Mouse (Mus musculus) limb, embryonic 12.5 days (tissue): ENCODE measurements around the gene Onecut1. TPM values are rescaled to one million over a fixed set of nuclear protein-coding genes. Genes with fewer than 3 reads are reported as not detected.
A peak's percentile ranks its signal among the peaks of the same experiment; 100 is the strongest.

Source experiments
- ATAC-seq: fragments of 200-750 bp; cut with Nextera tagmentation; 2 replicates; pipeline ENCODE4 v1.8.0; 2017; ENCODE audit warnings: low read depth, moderate TSS enrichment; ENCODE audit not compliant: insufficient number of reproducible peaks, insufficient read depth, low FRiP score, low TSS enrichment
- H3K27ac ChIP-seq: fragments of 300-500 bp; sonication (generic); 2 replicates; pipeline ENCODE4 v1.5.1; 2016; ENCODE audit warnings: mild to moderate bottlenecking, moderate library complexity
- H3K27me3 ChIP-seq: fragments of 300-500 bp; sonication (generic); 2 replicates; pipeline ENCODE4 v1.6.1; 2016; ENCODE audit warnings: mild to moderate bottlenecking, moderate library complexity
- H3K36me3 ChIP-seq: fragments of 300-500 bp; sonication (generic); 2 replicates; pipeline ENCODE4 v1.6.1; 2016; ENCODE audit warnings: mild to moderate bottlenecking, moderate library complexity
- H3K4me1 ChIP-seq: fragments of 300-500 bp; sonication (generic); replicated peaks from 2 replicates; pipeline ENCODE4 v1.6.1; 2016
- H3K4me2 ChIP-seq: fragments of 300-500 bp; sonication (generic); 2 replicates; pipeline ENCODE4 v1.6.1; 2016; ENCODE audit warnings: mild to moderate bottlenecking, moderate library complexity
- H3K4me3 ChIP-seq: fragments of 300-500 bp; sonication (generic); replicated peaks from 2 replicates; pipeline ENCODE4 v1.5.1; 2016; ENCODE audit warnings: mild to moderate bottlenecking
- H3K9ac ChIP-seq: fragments of 300-500 bp; sonication (generic); replicated peaks from 2 replicates; pipeline ENCODE4 v1.6.1; 2016; ENCODE audit warnings: mild to moderate bottlenecking, moderate library complexity
- H3K9me3 ChIP-seq: fragments of 300-500 bp; sonication (generic); 2 replicates; pipeline ENCODE4 v1.6.1; 2016; ENCODE audit warnings: mild to moderate bottlenecking, moderate library complexity
- WGBS: fragments of 180-500 bp; shearing (Covaris S2); methylation state at CpG from one replicate; pipeline ENCODE4 v1.1.7; 2016; 5-methylcytosine and 5-hydroxymethylcytosine counted together
- polyA plus RNA-seq: library from polyadenylated mRNA; unstranded; fragments of >200 nt; fragmentation: Nextera tagmentation; extraction: Ambion mirVana; gene quantifications from 2 replicates; pipeline ENCODE4 v1.2.1, GENCODE M21; 2016

Gene Onecut1
- polyA plus RNA-seq: 0.06 TPM in 1 of 2 replicates, not detected in the other

GRCm38 (mm10) chr9:74861561-74861980 is at the start of gene Onecut1:
Onecut1 (plus strand) TSS chr9:74861921.
- peak; percentile 28; the same call in 1 of the 2 replicates for ATAC-seq
- Histone ChIP-seq H3K9me3 (no peaks in the 10 kb centered on the region; the same call in 1 of the 2 replicates), H3K9ac (peak within 1 kb of the TSS; percentile 47), H3K27me3 (peaks cover 97% of the 10 kb centered on the region), H3K36me3 (no peaks in the 10 kb centered on the region), H3K4me2 (peak within 1 kb of the TSS; percentile 87), H3K4me3 (peak within 1 kb of the TSS; percentile 48), H3K27ac (no peak within 1 kb of the TSS), H3K4me1 (peaks cover 14% of the 10 kb centered on the region)
- WGBS: under 1% methylated on average over 44 of the region's 45 CpGs

- peaks cover 9% of the 10 kb centered on the region for H3K27me3 ChIP-seq
- no peak for ATAC-seq
- 36% methylated on average over 19 of the region's 19 CpGs for WGBS
Measured at GRCm38 (mm10) chr9:74819736-74820511, 41.8 kb upstream of the Onecut1 start.

DNA sequence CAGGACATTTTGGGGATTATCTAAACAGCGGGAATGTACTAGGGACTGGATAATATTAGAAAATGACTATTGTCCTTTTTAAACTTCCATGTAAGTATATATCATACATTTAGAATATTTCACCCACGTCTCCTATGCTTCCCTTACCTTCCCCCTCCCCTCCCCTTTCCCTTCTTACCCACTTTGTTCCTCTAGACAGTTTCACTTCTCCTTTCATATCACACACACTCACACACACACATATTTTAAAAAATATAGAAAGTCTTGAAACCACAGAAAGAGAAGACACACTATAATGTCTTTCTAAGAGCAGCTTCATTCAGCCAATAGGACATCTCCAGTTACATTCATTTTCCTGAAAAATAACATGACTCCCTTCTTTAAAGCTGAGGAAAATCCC is 36.6 kb upstream of the Onecut1 start:
- H3K4me3 ChIP-seq: no peak overlapping the region
- WGBS: 72% methylated on average over 2 of the region's 2 CpGs
- H3K27me3 ChIP-seq: peaks cover 2% of the 10 kb centered on the region
- no peak overlapping the region for H3K4me2 ChIP-seq
- no peak for ATAC-seq
- no peaks in the 10 kb centered on the region for H3K36me3 ChIP-seq
- H3K9me3 ChIP-seq: no peaks in the 10 kb centered on the region
- no peak overlapping the region for H3K27ac ChIP-seq
- no peak overlapping the region for H3K9ac ChIP-seq
- H3K4me1 ChIP-seq: peaks cover 2% of the 10 kb centered on the region; the same call in 1 of the 2 replicates

More at GRCm38 (mm10) chr9:74819736-74820511, 41.8 kb upstream of the Onecut1 start:
- Histone ChIP-seq H3K4me1 (peaks cover 5% of the 10 kb centered on the region; the same call in 1 of the 2 replicates), H3K36me3 (no peaks in the 10 kb centered on the region), H3K27ac (no peak overlapping the region), H3K4me2 (no peak overlapping the region), H3K9me3 (no peaks in the 10 kb centered on the region), H3K9ac (no peak overlapping the region), H3K4me3 (no peak overlapping the region)

- Histone ChIP-seq H3K4me1 (no peaks in the 10 kb centered on the region), H3K9ac (no peak overlapping the region), H3K4me3 (no peak overlapping the region), H3K36me3 (no peaks in the 10 kb centered on the region), H3K4me2 (no peak overlapping the region), H3K27ac (no peak overlapping the region), H3K9me3 (no peaks in the 10 kb centered on the region), H3K27me3 (no peaks in the 10 kb centered on the region)
- WGBS: 63% methylated on average over 3 of the region's 3 CpGs
- ATAC-seq: no peak
Measured at GRCm38 (mm10) chr9:74829206-74829605, 32.5 kb upstream of the Onecut1 start.

DNA sequence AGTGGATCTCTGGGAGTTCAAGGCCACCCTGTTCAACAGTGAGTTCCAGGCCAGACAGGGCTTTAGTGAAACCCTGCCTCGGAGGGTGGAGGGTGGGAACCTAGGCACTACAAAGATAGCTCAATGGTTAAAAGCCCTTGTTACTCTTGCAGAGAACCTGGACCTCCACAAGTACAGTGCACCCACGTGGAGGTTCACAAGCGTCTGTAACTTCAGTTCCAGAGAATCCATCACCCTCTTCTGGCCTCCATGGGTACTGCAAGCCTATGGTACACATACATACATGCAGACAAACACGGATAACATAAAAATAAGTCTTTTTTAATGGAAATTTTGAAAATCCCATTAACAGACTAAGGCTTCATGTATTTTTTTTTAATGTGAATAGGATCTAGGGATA is 18.8 kb upstream of the Onecut1 start:
- no peak for ATAC-seq
- peaks cover 35% of the 10 kb centered on the region for H3K27me3 ChIP-seq
- no peak overlapping the region for H3K9ac ChIP-seq
- no peak overlapping the region for H3K27ac ChIP-seq
- H3K4me2 ChIP-seq: no peak overlapping the region
- H3K36me3 ChIP-seq: no peaks in the 10 kb centered on the region
- no peak overlapping the region for H3K4me3 ChIP-seq
- 85% methylated on average over 4 of the region's 4 CpGs for WGBS
- 0 out of 2 replicates have a peak, but pooled peaks cover 2% of the 10 kb centered on the region for H3K4me1 ChIP-seq
- H3K9me3 ChIP-seq: peaks cover 8% of the 10 kb centered on the region; the same call in 1 of the 2 replicates

DNA sequence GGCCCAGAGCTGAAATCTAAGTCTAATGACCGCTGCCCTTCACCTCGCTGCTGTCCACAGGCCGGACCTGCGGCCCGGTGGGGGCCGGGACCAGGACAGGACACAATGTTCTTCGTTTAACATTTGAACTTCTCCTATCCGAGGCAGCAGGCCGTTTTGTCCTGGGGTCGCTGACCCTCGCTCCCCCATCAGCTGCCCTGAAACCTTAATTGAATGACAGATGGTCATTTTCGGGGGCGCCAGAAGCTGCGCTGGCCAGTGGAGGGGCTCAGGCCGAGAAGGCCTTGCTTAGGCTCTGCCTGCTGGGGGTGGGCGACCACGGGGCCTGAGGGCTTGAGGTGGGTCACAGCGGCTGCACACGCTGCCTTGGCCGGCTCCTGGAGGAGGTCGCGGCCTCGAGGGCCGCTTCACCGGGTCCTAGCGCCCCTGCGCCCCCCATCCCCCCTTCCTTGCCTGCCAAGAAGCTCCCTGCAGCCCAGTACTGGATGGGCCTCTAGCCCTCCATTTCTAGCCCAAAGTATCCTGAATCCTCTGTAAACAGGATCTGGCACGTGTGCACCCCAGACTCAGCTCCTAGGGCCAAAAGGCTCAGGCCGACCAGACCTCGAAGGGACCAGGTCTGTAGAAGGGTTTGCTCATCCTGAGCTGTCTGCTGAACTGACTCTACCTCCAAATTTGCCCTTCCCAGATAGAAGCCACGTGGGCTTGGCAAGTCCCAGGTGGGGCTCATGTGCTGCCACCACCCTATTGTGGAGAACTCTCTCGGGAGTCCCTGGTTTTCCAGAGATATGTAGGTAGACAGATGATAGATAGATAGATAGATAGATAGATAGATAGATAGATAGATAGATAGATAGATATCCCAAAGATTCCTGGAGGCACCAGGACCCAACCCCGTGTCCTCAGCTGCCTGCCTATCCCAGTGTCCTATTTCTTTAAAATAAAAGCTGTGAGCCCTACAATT is 14.6 kb upstream of the Onecut1 start:
- Histone ChIP-seq H3K4me1 (peaks cover 16% of the 10 kb centered on the region; the same call in 1 of the 2 replicates), H3K4me3 (no peak overlapping the region), H3K36me3 (no peaks in the 10 kb centered on the region), H3K9ac (no peak overlapping the region), H3K9me3 (peaks cover 8% of the 10 kb centered on the region; the same call in 1 of the 2 replicates), H3K27ac (no peak overlapping the region), H3K4me2 (no peak overlapping the region), H3K27me3 (peaks cover 76% of the 10 kb centered on the region)
- 1% methylated on average over 30 of the region's 33 CpGs for WGBS
- no peak for ATAC-seq

DNA sequence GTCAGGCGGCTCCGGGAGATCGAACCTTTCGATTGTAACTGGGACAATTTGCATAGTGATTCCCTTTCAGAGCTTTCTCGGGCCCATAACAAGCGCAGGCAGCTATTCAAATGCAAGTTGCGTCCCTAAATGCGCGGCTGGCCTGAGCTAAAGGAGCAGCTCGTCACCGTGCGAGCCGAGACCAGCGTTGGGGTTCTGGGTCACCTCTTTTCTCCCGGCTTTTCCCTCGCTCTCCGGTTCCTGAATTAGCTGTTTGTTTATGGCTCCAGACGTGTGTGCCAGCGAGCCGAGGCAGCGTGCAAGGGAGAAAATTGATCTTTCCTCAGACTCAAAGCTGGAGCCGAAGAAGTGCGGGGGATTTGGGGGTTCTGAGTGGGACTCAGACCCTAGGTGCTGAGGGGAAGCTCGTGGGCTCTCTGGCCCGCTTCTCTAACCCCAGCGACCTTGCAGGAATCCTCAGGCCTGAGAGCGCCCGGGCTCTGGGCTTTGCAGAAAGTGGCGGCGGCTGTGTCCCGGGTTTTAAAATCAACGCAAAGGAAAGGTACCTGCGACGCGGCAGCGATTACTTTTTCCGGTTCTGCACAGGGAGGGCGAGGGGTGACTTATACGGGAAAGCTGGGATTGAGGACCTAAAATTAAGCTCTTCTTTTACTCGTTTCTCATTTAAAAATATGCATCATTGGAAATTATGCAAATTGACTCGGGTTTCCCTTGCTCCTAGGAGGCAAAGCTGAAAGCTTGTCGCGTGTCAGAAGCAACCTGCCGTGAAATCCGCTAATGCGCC is 13.1 kb upstream of the Onecut1 start:
- Histone ChIP-seq H3K9ac (no peak overlapping the region), H3K4me2 (peak overlapping the region; percentile 56)

GRCm38 (mm10) chr9:74849195-74849978 is 12.3 kb upstream of the Onecut1 start:
- Histone ChIP-seq H3K27ac (no peak overlapping the region), H3K9me3 (no peaks in the 10 kb centered on the region), H3K9ac (no peak overlapping the region), H3K27me3 (peaks cover 91% of the 10 kb centered on the region), H3K4me3 (peak overlapping the region; percentile 35), H3K4me2 (peak overlapping the region; percentile 56), H3K36me3 (no peaks in the 10 kb centered on the region), H3K4me1 (peaks cover 16% of the 10 kb centered on the region; the same call in 1 of the 2 replicates)
- 1% methylated on average over 62 of the region's 63 CpGs for WGBS
- ATAC-seq: no peak

More for the DNA sequence above, 13.1 kb upstream of the Onecut1 start:
- Histone ChIP-seq H3K4me1 (peaks cover 16% of the 10 kb centered on the region; the same call in 1 of the 2 replicates), H3K4me3 (peak overlapping the region; percentile 35), H3K36me3 (no peaks in the 10 kb centered on the region), H3K9me3 (no peaks in the 10 kb centered on the region), H3K27ac (no peak overlapping the region), H3K27me3 (peaks cover 90% of the 10 kb centered on the region)
- ATAC-seq: no peak
- WGBS: under 1% methylated on average over 46 of the region's 46 CpGs

DNA sequence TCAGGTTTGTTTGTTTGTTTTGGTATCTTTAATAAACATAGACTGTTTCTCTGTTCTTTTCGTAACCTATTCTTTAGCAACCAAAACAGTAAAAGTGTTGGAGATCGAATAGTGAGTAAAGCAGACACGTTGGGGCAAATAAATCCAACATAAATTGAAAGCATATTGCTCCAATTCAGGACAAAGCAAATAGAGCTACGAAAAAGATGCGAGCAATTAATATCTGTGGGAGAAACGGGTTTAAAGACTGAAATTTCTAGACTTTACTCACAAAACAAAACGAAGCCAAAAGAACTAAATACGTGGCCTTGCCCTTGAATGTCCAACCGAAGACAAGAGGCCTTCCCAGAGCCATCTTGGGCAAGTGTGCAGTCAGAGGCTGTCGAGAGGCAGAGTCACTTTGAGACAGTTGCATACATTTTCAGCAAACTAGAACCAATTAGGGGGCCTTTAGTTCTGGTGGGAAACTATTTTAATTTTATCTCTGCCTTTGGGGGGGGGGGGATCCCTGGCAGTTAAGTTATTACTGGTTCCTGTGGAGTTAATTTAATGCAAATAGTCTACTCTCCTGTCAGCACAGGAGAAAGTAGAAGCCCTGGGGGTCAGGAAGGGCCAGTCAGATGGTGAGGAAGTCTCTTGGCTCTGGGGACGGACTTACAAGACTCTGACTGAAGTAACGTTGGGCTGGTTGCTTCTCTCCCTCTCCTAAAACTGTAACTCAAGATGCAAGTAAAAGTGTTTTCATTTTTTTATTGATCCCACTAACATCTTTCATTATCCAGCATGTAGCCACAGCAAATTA is 11.5 kb upstream of the Onecut1 start:
- no peak overlapping the region for H3K4me3 ChIP-seq
- WGBS: 4% methylated on average over 12 of the region's 12 CpGs
- H3K4me1 ChIP-seq: peaks cover 16% of the 10 kb centered on the region; the same call in 1 of the 2 replicates
- peaks cover 94% of the 10 kb centered on the region for H3K27me3 ChIP-seq
- H3K9me3 ChIP-seq: no peaks in the 10 kb centered on the region
- no peak overlapping the region for H3K4me2 ChIP-seq
- no peak for ATAC-seq
- H3K36me3 ChIP-seq: no peaks in the 10 kb centered on the region
- no peak overlapping the region for H3K27ac ChIP-seq
- H3K9ac ChIP-seq: no peak overlapping the region
